Mouse (Mus musculus) Muller cell, postnatal 12 days (primary cell): ENCODE results near the gene Gm20390.
"Not testable (repeated sequence)": the region's sequence is repeated elsewhere in the genome, so short reads cannot be mapped to it uniquely, and the experiment has no call there.

Source experiments
- DNase-seq: peaks from one replicate; pipeline ENCODE4 v3.0.0-alpha.2; 2015; ENCODE audit errors: inconsistent ontology term

Gene Gm20390

DNA sequence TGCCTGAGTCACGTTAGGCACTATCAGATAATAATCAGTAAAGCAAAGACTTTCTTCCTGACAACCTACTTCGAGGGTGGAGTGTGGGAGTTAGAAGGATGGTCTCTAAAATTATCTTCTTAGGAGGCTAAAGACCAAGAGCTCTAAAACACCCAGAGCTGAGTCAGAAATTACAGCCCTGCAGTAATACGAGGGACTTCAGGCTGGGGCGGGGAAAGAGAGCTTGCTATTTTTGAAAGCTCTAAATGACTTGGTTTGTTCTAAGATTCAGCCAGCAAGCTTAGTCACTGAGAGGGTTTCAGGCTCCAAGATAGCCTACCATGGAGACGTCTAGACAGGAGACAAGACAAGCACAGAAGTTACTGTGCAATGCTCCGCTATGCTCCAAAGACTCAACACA lies 2.7 kb downstream of the Gm20390 start:
- no peak for DNase-seq

DNA sequence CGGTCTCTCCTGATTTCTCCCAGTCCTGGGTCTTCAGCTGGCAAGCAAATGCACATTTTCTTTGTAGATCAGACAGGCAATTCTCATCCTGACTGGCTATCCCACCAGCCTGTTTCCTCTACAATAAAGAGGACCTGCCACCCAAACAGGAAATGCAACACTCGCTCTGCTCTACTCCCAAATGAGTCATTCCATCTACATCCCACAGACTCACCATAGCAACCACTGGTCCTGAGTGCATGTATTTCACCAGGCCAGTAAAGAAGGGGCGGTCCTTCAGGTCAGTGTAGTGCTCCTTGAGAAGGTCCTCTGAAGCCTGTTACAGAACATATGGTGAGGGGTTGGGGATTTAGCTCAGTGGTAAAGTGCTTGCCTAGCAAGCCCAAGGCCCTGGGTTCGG lies 5.1 kb downstream of the Gm20390 start:
- DNase-seq: peak; percentile 5

DNA sequence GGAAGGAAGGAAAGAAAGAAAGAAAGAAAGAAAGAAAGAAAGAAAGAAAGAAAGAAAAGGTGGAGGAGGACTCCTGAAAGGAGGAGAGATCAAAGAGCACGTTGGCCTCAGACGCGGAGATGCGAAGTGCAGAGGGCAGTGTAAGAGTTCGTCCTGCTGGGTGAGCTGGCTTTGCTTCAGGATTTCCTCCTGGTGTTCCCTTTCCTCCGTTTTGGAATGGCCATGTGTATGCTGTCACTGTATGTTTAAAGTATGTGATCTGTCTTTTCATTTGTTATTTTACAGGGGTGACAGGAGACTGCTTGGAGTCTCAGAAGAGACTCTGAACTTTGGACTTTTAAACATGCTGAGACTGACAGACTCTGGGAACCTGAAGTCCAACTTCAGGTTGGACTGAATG lies 6.6 kb downstream of the Gm20390 start:
- no peak for DNase-seq

DNA sequence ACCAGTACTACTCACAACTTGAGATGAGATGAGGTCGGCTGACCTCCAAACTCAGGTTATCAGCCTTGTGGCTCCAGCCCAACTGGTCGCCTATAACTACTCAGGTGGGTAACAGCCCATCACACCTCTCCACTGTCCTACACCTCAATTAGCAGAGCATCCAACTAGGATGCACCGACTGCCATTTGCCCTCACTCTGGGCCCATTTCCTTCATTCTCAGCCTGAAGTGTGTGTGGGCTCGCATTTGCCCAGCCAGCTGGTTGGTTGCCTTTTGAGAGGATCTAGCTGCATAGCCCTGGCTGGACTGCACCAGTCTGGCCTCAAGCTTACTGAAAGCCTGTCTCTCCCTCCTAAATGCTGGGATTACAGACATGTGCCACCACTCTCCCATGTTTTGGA lies 10.3 kb downstream of the Gm20390 start:
- DNase-seq: no peak

DNA sequence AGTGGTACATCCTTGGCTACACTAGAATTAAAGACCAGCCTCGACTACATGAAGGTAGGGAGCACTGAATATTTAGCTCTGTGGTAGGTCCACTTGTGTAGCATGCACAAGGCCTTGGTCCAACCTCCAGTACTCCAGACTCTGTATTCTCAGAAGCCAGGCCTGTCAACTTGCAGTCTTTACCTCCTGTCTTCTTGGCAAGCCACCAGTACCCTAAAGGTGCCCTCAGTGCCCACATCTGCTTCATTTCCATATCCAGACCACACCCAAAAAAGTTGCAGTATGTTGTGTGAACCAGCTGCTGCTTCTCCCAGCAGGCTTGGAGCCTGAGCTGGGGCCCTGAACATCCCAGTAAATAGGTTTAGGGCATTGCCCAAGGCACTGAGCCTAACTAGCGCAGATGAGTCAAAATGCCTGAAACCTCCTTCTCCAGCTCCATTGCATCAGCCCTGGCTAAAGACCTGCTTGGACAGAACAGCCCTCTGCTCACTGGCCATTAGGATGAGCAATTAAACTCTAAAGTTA lies 11.0 kb downstream of the Gm20390 start:
- DNase-seq: no peak

DNA sequence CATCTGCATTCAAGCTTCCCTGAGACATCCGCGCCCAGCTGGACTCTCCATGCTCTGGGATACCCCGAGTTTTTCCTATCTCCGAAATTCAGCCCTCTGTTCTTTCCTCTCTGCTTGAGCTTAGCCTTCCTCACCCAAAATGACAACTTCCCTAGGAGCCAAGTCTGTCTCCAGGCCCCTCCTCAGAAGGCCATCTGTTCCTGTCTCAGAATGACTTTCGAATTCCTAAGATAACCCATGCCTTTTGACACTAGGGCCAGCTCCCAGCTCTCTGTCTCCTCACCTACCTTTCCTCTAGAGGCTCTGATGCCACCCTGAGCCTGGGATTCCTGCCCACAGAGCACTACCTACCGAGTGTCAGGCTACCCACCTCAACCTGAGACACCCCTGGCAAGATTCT lies 11.9 kb downstream of the Gm20390 start, which contains the start of gene Nme2:
Gene Nme2, minus strand, starts transcription at position 101 of the 400 bp plus-strand sequence.
- DNase-seq: no peak

DNA sequence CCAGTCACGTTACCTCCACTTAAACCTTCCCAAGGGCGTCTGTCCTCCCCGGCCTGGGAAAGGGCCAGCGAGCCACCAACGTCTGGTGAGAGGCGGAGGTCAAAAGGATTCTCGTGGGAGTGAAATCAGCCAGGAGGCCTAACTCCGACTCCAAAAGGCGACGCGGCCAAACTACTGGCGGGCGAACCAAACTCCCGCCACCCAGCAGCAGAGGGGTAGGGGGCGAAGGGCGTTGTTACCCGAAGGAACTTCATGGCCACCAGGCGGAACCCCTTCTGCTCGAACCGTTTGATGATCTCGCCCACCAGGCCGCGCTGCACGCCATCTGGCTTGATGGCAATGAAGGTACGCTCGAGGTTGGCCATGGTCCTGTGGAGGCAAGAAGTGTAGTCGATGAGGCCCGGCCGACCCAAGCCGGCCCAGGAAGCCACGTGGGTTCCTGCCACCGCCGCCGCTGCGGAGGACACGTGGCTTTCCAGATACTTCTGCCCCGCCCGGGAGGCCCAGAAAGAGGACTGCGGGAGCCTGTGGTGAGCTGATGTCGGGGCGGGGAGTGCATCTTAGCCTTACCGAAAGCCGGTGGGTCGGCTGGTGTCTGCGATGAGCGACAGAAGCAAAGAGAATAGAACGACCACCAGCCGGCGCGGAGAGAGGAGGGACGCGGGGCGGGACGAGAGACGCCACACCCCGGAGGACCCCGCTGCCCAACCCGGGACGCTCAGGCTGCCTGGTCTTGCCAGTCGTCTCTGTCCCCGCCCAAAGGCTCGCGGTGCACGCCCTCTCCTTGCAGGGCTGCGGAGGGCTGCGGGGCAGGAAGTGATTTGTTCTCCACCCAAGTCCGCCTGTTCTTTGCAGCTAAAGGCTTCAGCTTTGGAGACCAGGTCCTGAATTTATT lies 12.6 kb downstream of the Gm20390 start:
- DNase-seq: peak; percentile 96

DNA sequence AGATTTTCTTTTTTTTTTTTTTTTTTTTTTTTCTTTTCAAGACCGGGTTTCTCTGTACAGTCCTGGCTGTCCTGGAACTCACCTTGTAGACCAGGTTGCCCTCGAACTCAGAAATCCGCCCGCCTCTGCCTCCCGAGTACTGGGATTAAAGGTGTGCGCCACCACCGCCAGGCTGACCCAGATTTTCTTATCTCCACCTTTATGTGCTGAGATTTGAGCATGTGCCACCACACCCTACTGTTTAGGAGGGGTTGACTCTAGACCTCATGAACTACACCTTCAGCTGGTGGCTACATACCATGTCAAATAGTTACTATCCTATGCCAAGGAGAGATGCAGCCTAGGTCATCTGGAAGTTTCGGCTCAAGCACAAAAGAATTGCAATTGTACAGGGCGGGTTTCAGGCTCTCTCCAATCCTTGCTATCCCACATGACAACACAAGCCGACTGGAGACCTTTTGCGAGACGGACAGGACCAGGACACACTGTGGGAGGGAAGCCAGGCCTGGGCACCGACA lies 13.3 kb downstream of the Gm20390 start:
- DNase-seq: no peak

DNA sequence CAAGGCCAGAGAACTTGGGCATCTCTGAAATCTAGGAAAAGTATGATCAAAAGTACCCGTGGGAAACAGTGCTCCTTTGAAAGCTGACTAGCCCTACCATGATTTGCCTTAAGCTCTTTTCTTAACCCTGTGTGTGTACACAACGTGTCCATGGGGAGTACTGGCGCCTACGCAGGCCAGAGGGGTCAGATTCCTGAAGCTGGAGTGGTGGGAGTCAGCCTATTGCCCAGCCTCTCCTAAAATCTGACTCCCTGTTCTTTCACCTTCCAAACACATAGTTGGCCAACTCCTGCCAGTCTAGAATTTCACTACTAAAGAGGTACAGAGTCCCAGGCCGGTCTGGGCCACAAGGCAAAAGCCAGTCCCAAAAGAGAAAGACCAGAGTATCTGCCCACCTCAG lies 15.7 kb downstream of the Gm20390 start:
- DNase-seq: no peak

DNA sequence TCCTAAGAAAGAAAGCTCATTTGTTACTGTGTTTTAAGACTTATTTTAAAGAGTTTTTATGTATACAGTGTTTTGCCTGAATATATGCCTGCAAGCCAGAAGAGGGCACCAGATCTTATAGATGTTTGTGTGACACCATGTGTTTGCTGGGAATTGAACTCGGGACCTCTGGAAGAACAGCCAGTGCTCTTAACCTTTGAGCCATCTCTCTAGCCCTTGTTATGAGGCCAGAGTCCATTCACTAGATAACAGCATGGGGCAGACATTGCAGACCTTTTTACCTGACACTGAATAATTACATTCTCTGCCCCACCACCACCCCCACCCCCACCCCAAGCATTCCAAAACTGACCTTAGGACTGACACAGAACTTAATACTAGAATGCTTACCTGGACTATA lies 18.0 kb downstream of the Gm20390 start:
- no peak for DNase-seq

DNA sequence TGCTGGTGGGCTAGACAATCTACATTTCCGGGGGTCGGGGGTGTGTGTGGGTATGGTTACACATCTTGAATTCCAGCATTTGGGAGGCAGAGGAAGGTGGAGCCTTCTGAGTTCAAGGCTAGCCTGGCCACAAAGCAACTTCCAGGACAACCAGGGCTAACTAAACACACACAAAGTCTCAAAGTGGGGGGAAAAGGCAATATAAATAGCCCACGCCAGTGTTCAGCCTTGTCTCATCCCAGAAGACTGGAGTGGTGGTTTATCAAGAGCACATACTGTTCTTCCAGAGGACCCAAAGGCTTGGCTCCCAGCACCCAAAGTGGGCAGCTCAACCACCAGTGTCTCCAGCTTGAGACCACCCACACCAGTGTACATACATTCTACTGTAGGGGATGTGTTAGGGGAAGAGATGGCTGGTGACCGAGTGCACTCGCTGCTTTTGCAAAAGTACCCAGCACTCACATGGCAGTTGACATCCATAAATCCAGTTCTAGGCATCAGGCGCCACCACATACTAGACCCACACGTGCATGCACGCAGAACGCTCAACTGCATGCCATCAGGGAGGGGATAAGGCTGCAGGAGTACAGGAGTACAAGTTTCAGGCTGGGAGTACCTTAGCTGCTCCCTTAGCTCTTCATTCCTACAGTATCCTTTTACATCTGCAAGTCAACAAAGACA lies 19.1 kb downstream of the Gm20390 start:
- no peak for DNase-seq

DNA sequence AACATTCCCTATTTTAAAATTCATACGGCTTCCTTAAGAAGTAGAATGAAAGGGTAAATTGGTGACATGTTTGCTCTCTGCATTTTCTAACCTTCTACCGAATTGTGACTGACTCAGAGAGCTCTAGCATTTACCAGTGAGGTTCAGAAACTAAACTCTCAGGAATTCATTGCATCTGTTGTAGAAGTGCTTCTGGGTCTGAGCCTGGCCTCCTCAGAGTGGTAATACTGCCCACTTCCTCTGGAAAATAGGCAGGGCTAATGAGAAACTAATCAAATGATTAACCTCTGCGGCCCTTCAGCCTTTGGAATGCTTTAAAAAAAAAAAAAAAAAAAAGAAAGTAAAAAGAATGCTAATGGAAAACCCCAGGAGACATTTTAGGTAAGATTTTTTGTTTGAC lies 23.1 kb downstream of the Gm20390 start:
- DNase-seq: peak; percentile 55

DNA sequence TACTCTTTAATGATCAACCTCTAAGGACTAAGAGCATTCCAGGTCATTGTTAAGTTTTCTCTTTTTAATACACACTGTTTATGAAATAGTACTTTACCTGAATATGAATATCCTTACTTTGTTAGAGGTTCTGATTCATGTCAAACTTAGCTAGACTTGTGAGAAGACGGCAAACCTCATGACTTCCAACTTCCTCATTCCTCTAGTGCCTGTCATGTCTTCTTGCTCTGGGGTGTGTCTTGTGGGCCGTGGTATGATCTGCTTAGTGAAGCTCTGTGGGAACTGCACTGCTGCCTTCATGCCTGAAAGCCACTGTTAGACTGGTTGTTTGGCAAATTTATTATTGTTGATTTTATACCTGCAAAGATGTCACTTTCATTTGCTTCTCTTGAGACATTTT lies 27.2 kb downstream of the Gm20390 start:
- peak; percentile 27 for DNase-seq

DNA sequence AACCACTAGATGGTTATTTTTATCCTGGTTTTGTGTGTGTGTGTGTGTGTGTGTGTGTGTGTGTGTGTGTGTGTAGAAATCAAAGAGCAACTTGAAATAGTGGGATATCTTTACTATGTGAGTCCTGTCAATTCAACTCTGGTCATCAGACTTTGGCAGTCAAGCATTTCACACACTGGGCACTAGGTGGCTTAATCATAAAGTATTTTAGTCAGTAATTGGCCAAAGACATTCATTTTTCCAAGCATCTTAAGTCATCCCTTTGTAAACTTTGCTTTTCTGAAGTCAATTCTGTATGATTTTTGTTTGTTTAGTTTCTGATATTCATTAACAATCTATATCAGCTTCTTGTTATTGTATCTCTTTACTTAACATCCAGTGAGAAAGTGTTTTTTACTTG lies 39.0 kb downstream of the Gm20390 start:
- no peak for DNase-seq

DNA sequence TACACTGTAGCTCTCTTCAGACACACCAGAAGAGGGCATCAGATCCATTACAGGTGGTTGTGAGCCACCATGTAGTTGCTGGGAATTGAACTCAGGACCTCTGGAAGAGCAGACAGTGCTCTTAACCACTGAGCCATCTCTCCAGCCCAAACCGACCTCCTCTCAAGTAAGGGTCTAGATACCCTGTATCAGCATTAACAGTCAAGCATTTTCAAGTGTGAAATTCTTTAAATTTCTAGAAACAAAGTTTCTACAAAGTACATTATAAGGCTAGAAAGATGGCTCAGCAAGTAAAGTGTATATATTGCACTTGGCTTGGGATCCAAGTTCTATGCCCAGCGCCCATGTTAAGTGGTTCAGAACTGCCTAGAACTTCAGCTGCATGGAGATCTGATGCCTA lies 53.1 kb downstream of the Gm20390 start:
- DNase-seq: not testable (repeated sequence)

DNA sequence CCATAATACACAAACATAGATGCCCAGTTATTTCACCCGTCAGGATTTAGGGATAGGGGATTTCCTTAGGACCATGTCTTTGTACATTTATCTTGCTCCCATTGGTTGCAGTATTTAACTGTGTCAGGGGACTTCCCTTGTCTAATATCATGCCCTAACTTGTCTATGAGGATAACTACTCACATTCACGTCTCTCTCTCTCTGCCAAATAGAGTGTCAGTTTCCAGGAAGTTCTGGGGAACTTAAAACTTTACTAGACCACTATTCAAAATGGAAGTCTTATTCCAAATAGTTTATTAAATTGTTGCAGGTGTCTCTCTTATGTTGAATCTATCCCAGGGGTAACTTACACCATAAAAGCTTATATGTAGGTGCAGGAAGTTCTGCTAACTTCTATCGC lies 56.5 kb downstream of the Gm20390 start:
- no peak for DNase-seq

DNA sequence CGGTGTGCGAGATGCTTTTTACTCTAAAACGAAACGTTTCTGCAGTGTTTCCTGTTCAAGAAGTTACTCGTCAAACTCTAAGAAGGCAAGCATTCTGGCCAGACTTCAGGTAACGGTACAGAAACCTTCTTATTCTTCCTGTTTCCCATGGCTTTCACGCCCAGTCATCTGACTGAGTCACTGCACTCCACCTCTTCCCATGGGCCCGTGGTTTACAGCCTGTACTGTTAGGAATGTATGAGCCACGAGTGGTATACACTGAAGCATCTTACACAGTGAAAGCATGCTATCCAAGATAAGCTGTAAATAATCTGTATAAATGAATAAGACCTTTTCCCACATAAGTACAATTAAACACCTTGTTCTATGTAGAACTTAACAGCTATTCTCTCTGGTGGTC lies 59.3 kb downstream of the Gm20390 start:
- DNase-seq: peak; percentile 24

DNA sequence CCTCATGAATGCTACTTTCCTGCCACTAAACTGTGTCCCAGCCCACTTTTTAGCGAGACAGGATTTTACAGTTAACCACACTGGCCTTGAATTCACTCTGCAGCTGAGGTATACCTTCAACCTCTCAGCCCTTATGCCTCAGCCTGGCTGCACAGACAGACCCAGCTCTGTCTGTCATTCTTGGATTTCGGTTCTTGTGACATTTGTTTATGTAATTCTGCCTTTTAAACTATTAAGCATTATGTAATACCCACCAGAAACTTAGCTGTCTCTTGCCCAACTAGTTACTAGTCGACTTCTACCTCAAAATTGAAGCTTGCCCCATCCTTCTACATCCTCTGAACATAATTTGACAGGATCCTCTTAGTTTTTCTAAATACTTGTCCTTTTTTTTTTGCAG lies 60.3 kb downstream of the Gm20390 start:
- DNase-seq: no peak

DNA sequence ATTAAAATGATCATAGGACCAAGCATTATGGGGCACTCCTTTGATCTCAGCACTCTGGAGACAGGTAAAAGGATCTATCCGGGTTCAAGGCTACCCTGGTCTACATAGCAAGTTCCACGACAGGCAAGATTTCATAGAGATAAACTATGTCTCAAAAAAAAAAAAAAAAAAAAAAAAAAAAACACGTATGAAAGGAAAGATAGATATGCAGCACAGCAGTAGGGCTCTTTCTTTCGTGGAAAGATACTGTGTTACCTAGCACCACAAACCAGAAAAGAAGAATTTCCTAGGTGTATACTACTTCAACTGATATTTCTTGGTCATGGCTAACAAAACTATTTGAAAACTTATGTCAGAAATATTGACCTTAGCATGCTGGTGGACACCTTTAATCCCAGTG lies 61.3 kb downstream of the Gm20390 start:
- no peak for DNase-seq
